Mouse (Mus musculus): ENCODE measurements around the gene Fbxl5.

- TF ChIP-seq CTCF (IDR thresholded peaks at IDR 0.05; ENCODE audit: low read depth, low read length) = no peak
- TF ChIP-seq GATA2 (IDR thresholded peaks at IDR 0.05; ENCODE audit: borderline replicate concordance, low read depth, low read length) = no peak
Observed at GRCm38 (mm10) chr5:43799530-43799929, 21.9 kb downstream of the Fbxl5 start.

Measured in G1E (cell line).